Mouse (Mus musculus) forebrain, embryonic 12.5 days (tissue): Measurements from ENCODE around the gene Xiap. TPM values are rescaled to one million over a fixed set of nuclear protein-coding genes. Genes with fewer than 3 reads are reported as not detected.

ENCODE experiments used
- ATAC-seq: fragments of 200-750 bp; cut with Nextera tagmentation; 2 replicates; pipeline ENCODE4 v1.8.0; 2017; ENCODE audit warnings: moderate TSS enrichment; ENCODE audit not compliant: low FRiP score
- H3K27ac ChIP-seq: fragments of 300-500 bp; sonication (generic); 2 replicates; pipeline ENCODE4 v1.5.1; 2016; ENCODE audit warnings: mild to moderate bottlenecking
- H3K27me3 ChIP-seq: fragments of 300-500 bp; sonication (generic); 2 replicates; pipeline ENCODE4 v1.6.1; 2016; ENCODE audit warnings: mild to moderate bottlenecking
- H3K36me3 ChIP-seq: fragments of 300-500 bp; sonication (generic); replicated peaks from 2 replicates; pipeline ENCODE4 v1.6.1; 2016; ENCODE audit warnings: mild to moderate bottlenecking
- H3K4me1 ChIP-seq: fragments of 300-500 bp; sonication (generic); 2 replicates; pipeline ENCODE4 v1.6.1; 2016
- H3K4me2 ChIP-seq: fragments of 300-500 bp; sonication (generic); 2 replicates; pipeline ENCODE4 v1.6.1; 2016; ENCODE audit warnings: mild to moderate bottlenecking, moderate library complexity
- H3K4me3 ChIP-seq: fragments of 300-500 bp; sonication (generic); replicated peaks from 2 replicates; pipeline ENCODE4 v1.5.1; 2016; ENCODE audit warnings: mild to moderate bottlenecking
- H3K9ac ChIP-seq: fragments of 300-500 bp; sonication (generic); 2 replicates; pipeline ENCODE4 v1.6.1; 2016; ENCODE audit warnings: mild to moderate bottlenecking
- H3K9me3 ChIP-seq: fragments of 300-500 bp; sonication (generic); 2 replicates; pipeline ENCODE4 v1.6.1; 2016
- WGBS: fragments of 180-500 bp; shearing (Covaris S2); methylation state at CpG from one replicate; pipeline ENCODE4 v1.1.7; 2016; 5-methylcytosine and 5-hydroxymethylcytosine counted together
- polyA plus RNA-seq: library from polyadenylated mRNA; unstranded; fragments of >200 nt; fragmentation: Nextera tagmentation; extraction: Ambion mirVana; gene quantifications from 2 replicates; pipeline ENCODE4 v1.2.1, GENCODE M21; 2016

Gene Xiap
- polyA plus RNA-seq, 1 experiment from 2014 or later = 14.9 TPM

DNA sequence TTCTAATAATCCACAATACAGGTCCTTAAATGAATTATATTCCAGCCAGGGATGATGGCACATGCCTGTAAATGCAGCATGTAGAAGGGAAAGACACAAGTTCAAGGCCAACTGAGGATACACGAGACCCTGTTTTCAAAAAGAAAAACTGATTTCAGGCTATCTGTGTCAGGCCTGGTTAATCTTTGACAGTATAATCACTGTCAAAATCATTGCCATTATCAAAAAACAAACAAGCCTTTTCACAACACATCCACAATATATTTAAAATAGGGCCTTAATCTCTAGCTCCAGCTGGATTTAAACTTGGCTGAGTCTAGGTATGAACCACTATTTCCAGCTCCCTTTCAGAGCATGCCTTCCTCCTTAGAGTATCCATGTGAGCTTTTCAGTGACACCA lies 51.1 kb downstream of the Xiap start:
- WGBS = 65% methylated on average over 1 of the region's 1 CpGs
- no peaks in the 10 kb centered on the region for H3K27me3 ChIP-seq
- no peak overlapping the region for H3K4me2 ChIP-seq
- no peaks in the 10 kb centered on the region for H3K4me1 ChIP-seq
- ATAC-seq = no peak
- H3K9ac ChIP-seq = no peak overlapping the region
- H3K4me3 ChIP-seq = no peak overlapping the region
- 0 out of 2 replicates have a peak, but pooled peaks cover 5% of the 10 kb centered on the region for H3K9me3 ChIP-seq
- H3K36me3 ChIP-seq = peaks cover 14% of the 10 kb centered on the region
- H3K27ac ChIP-seq = no peak overlapping the region

DNA sequence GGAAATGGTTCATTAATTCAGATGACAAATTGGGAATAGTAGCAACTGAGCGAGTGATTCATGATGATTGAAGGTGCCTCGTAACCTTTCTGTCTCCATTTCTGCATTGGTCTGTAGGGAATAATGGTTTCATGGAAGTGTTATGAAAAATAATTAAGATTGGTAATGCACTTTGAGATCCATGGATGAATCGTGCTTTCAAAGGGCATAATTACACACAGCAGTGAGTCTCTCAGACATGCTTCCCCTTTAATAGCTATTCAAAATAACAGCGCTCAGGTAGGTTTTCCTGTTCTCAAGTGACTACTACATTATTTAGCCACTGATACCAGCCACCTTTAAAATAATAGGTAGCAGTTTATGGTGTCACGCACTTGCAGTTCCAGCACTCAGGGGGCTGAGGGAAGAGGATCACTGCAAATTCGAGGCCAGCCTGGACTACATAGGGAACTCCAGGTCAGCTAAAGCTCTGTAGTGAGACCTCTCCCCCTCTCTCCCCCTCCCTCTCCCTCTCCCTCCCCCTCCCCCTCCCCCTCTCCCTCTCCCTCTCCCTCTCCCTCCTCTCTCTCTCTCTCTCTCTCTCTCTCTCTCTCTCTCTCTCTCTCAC lies 60.1 kb downstream of the Xiap start:
- Histone ChIP-seq H3K4me3 (no peak overlapping the region), H3K9me3 (no peaks in the 10 kb centered on the region), H3K9ac (no peak overlapping the region), H3K27me3 (no peaks in the 10 kb centered on the region), H3K4me2 (no peak overlapping the region), H3K36me3 (no peaks in the 10 kb centered on the region), H3K4me1 (no peaks in the 10 kb centered on the region), H3K27ac (no peak overlapping the region)
- 83% methylated on average over 6 of the region's 6 CpGs for WGBS
- ATAC-seq = no peak

DNA sequence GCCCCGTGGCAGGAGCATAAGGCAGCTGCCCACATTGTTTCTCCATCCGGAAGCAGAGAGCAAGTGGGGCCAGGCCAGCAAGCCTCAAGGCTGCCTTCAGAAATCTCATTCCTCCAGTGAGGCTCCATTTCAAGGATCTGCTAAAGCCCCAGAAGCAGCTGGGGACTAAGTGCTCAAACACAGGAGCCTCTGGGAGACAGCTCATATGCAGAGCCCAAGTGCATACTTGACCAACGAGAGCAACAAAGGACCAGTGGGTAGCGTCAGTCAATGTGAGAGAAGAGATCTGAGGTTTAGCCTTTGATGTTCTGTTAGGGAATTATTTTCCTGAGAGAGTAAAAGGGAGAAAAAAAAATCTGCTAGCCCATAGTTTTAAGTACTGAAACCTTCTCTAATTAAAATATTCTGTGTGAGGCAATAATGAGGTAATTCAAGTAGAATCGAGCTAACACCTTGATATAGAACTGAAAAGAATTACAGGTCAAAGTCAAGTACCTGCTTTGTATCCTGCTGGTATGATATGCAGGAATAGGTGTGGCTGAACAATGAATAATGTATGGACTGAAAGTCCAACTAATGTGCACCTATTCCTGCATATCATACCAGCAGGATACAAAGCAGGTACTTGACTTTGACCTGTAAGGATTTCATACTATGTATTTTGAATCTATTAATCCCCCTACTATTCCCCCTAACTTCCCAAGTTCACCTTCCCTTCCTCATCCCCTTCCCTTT lies 65.7 kb downstream of the Xiap start:
- Histone ChIP-seq H3K27me3 (no peaks in the 10 kb centered on the region), H3K9me3 (no peaks in the 10 kb centered on the region), H3K27ac (no peak overlapping the region), H3K9ac (no peak overlapping the region), H3K4me3 (no peak overlapping the region), H3K4me1 (no peaks in the 10 kb centered on the region), H3K4me2 (no peak overlapping the region), H3K36me3 (no peaks in the 10 kb centered on the region)
- WGBS = 75% methylated on average over 5 of the region's 5 CpGs
- ATAC-seq = no peak

DNA sequence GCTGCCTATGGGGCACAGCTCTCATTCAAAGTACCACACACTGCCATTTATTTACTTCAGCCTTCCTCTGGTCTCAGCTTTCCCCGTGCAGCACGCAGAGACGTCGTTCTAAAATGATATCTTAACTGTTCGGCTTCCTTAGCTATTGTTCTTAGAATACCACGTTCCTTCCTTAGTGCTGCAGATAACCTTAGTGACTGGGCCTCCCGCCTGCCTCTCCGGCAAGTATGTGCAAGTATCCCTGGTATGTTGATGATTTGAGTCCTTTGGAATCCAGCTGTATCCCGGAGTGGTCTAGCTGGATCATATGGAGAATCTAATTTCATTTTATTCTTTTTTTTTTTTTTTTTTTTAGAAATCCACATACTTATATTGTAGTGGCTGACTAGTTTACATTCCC lies 80.4 kb downstream of the Xiap start:
- no peak overlapping the region for H3K9ac ChIP-seq
- no peaks in the 10 kb centered on the region for H3K36me3 ChIP-seq
- H3K4me1 ChIP-seq = no peaks in the 10 kb centered on the region
- no peak for ATAC-seq
- no peaks in the 10 kb centered on the region for H3K27me3 ChIP-seq
- no peak overlapping the region for H3K27ac ChIP-seq
- 72% methylated on average over 9 of the region's 9 CpGs for WGBS
- H3K4me3 ChIP-seq = no peak overlapping the region
- no peaks in the 10 kb centered on the region for H3K9me3 ChIP-seq
- H3K4me2 ChIP-seq = no peak overlapping the region

DNA sequence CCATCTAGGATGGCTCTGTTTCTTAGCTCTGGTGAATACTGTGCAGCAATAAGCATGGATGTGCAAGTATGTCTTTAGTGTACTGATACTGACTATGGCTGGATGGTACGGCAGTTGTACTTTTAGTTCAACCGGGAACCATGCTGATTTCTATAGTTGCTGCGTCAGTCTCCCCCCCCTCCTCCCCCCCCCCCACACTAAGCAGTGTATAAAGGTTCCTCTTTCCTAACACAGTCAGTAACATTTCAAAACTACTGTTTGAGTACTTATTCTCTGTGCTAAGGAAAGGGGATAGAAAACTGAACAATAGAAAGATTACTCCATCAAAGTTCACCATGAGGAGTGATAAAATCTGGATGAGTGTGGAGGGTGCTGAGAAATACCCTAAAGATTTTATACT lies 83.1 kb downstream of the Xiap start:
- no peak overlapping the region for H3K4me3 ChIP-seq
- H3K9me3 ChIP-seq = no peaks in the 10 kb centered on the region
- H3K27ac ChIP-seq = no peak overlapping the region
- no peaks in the 10 kb centered on the region for H3K4me1 ChIP-seq
- no peaks in the 10 kb centered on the region for H3K36me3 ChIP-seq
- H3K9ac ChIP-seq = no peak overlapping the region
- no peak overlapping the region for H3K4me2 ChIP-seq
- 85% methylated on average over 3 of the region's 3 CpGs for WGBS
- ATAC-seq = no peak
- no peaks in the 10 kb centered on the region for H3K27me3 ChIP-seq

DNA sequence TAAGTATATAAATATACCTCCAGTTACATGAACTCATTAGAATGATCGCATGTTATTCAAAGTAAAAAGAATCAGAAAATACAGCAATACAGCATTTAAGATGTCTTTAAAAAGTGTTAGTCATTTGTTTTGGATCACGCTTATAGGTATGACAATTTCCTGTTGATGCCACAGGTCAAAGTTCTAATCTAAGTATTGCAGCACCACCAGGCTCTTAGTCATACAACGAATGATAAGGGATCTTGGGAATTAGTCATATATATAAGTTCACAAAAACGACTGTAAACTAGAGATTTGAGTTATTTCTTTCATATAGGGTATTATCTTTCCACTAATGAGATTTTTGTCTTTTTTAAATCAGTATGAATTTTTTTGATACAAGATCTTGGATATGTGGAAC lies 84.5 kb downstream of the Xiap start:
- Histone ChIP-seq H3K9me3 (no peaks in the 10 kb centered on the region), H3K4me2 (no peak overlapping the region), H3K9ac (no peak overlapping the region), H3K4me3 (no peak overlapping the region), H3K27ac (no peak overlapping the region), H3K36me3 (no peaks in the 10 kb centered on the region), H3K27me3 (no peaks in the 10 kb centered on the region), H3K4me1 (no peaks in the 10 kb centered on the region)
- 86% methylated on average over 4 of the region's 4 CpGs for WGBS
- ATAC-seq = no peak

DNA sequence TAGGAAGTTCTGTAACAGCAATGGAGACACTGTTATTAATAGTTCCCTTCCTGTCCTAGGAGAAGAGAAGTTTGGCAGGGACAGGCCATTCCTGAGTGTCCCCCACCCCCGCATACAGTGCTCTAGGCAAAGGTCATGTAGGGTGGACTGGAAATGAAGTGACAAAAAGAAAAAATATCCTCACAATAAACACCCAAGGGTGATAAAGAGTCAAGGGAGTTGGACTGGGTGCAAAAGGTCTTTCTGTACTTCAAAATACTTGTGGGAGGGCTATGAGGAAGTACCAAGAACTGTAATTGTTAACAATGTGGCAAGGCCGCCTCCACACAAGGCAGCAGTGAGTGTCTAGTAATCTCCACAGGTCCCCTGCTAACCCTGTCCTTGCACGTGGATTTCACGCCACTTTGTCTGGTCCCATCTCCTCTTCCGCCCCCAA lies 88.6 kb downstream of the Xiap start:
- Histone ChIP-seq H3K9ac (no peak overlapping the region), H3K4me1 (no peaks in the 10 kb centered on the region), H3K9me3 (no peaks in the 10 kb centered on the region), H3K4me3 (no peak overlapping the region), H3K4me2 (peak overlapping the region; percentile 50; the same call in 1 of the 2 replicates), H3K36me3 (no peaks in the 10 kb centered on the region), H3K27me3 (no peaks in the 10 kb centered on the region), H3K27ac (no peak overlapping the region)
- 50% methylated on average over 5 of the region's 5 CpGs for WGBS
- no peak for ATAC-seq

DNA sequence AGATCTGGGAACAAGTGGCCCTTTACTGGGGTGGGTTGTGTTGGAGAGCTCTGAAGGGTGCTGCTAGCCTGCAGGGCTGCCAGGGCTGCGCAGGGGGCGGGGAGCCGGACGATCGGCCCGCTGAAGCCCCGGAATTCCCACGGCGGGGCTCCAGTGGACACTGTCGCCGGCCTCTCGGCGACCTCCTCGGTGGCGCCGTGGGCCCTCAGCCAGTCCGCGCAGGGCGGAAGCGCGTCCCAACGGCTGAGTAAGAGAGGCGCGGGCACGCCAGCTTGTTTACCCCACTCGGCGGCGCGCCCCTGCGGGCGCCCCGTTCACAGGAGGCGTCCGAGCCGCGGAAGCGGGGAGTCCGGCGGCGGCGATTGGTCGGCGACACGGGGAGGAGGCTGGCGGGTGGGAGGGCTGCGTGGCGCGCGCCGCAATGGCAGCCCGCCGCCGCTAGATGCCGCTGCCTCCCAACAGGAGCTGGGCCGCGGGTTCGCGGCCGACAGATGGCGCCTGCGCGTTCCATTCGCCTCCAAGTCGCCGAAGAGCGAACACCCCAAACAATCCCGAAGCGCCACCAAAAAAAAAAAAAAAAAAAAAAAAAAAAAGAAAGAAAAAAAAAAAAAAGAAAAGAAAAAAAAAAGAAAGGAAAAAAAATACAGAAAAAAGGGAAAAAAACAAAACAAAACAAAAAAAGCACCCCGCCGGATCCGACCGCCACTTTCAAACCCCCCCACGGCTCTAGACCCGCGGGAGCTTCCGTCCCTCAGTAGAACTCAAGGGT lies 89.5 kb downstream of the Xiap start, which contains the start of gene Stag2:
TSS of gene Stag2 (plus strand) at position 530 of the 769 bp plus-strand sequence.
- 14% methylated on average over 70 of the region's 76 CpGs for WGBS
- peak within 1 kb of the TSS; percentile 55 for H3K4me2 ChIP-seq
- H3K4me1 ChIP-seq = 0 out of 2 replicates have a peak, but pooled peaks cover 2% of the 10 kb centered on the region
- peak within 1 kb of the TSS; percentile 87 for H3K9ac ChIP-seq
- peak within 1 kb of the TSS; percentile 61 for H3K4me3 ChIP-seq
- H3K9me3 ChIP-seq = no peaks in the 10 kb centered on the region
- no peaks in the 10 kb centered on the region for H3K27me3 ChIP-seq
- no peaks in the 10 kb centered on the region for H3K36me3 ChIP-seq
- peak; percentile 70 for ATAC-seq
- H3K27ac ChIP-seq = peak within 1 kb of the TSS; percentile 98

DNA sequence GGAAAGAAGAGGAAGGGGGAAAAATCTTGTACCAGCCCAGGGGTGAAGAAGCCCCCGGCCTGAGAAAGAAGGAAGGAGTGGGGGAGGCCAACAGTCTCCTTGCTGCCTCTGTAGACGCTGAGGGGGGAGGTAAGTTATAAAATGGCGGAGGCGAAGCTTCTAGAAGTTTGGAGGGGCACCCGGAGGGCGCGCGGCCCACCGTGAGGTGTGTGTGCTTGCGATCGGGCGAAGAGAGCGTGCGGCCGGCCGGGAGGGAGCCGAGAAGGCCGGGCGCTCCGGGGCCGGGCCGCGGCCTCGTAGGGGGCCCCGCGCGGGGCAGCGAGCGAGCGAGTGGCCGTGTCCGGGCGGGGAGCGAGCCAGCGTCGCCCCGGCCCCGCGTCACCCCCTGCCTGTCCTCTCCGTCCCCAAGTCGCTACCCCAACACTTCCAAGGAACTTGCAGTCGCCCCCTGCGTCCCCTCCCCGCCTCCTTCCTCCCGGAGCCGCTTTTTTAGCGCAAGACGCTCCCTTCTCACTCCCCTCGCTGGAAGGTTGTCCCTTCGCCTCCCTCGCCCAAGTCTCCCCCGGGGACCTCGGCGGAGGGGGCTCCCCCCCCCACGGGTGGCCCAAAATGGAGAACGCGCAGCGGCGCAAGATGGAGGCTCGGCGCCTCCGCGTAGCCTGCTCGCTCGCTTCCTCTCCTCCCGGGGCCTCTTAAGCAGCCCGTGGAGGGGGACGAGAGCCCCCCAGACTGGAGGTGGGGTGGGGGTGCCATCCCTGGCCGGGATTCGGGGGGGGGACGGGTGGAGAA lies 90.3 kb downstream of the Xiap start:
- Histone ChIP-seq H3K27me3 (no peaks in the 10 kb centered on the region), H3K4me1 (0 out of 2 replicates have a peak, but pooled peaks cover 2% of the 10 kb centered on the region), H3K36me3 (no peaks in the 10 kb centered on the region), H3K9ac (peak overlapping the region; percentile 87), H3K4me3 (peak overlapping the region; percentile 61), H3K27ac (peak overlapping the region; percentile 98), H3K4me2 (peak overlapping the region; percentile 55), H3K9me3 (no peaks in the 10 kb centered on the region)
- peak; percentile 72 for ATAC-seq
- WGBS = 29% methylated on average over 26 of the region's 71 CpGs

DNA sequence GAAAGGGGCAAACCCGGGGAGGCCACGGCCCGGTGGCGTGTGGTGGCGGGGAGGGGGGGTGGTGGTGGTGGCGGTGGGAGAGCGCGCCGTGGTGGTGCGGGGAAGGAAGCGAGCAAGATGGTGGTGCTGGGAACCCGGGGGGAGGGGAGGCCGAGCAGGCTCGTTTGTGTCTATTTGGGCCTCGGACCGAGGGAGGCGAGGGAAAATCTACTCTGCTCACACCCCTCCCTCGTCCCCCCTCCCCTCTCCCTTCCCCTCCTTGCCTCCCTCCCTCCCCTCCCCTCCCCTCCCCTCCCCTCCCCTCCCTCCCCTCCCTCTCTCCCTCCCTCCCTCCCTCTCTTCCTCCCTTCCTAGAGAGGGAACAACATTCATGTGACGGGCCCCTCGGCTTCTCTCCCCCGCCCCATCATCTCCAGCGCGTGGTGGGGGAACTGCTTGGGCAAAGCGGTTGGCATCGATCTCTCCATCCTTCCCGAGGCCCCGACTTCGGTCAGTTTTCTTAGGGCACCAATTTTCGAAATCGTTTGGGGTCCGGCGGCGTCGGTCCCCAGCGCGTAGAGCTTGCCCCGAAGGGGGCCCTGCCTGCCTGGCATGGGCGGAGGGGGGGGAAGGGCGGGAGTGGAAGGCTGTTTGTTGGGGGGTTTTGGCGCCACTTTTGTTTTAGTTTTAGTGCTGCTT lies 91.0 kb downstream of the Xiap start:
- peak; percentile 90 for ATAC-seq
- peak overlapping the region; percentile 87 for H3K9ac ChIP-seq
- H3K36me3 ChIP-seq = no peaks in the 10 kb centered on the region
- H3K27me3 ChIP-seq = no peaks in the 10 kb centered on the region
- WGBS = 39% methylated on average over 22 of the region's 40 CpGs
- H3K4me3 ChIP-seq = peak overlapping the region; percentile 61
- 0 out of 2 replicates have a peak, but pooled peaks cover 2% of the 10 kb centered on the region for H3K4me1 ChIP-seq
- H3K4me2 ChIP-seq = peak overlapping the region; percentile 55
- peak overlapping the region; percentile 98 for H3K27ac ChIP-seq
- no peaks in the 10 kb centered on the region for H3K9me3 ChIP-seq

DNA sequence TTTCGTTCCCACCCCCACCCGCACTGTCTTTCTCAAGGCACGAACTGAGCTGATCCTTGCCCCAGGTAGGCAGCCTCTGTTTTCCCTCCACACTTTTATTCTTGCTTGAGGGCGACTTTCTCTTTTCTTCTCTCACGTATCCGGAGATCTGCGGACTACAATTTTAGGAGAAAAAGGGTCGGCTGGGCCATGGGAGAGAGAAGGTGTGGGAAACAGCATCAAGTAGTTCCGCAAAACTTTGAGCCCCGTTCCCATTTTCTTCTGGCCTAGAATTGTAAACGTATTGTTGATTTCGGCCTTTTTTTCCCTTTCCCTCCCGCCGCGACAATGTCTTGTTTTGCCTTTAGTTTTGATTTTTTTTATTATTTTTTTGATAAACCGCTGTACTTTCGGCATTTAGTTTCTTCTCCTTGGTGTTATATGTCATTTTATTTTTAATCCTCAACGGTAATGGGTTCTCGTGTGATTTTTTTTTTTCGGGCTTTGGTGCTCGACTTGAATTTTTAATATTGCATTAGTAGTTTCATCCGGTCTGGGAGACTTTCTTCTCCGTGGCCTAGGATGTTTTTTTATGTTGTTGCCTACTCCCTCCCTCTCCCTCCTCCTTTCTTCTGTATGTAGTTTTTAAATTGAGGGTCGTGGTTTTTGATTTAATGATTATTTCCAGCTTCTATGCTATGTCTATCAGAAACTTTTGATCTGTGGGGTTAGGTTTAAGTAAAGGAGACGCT lies 91.7 kb downstream of the Xiap start:
- H3K9ac ChIP-seq = peak overlapping the region; percentile 87
- H3K9me3 ChIP-seq = no peaks in the 10 kb centered on the region
- no peak for ATAC-seq
- H3K36me3 ChIP-seq = no peaks in the 10 kb centered on the region
- no peaks in the 10 kb centered on the region for H3K27me3 ChIP-seq
- H3K4me2 ChIP-seq = peak overlapping the region; percentile 50
- H3K4me3 ChIP-seq = peak overlapping the region; percentile 61
- 0 out of 2 replicates have a peak, but pooled peaks cover 2% of the 10 kb centered on the region for H3K4me1 ChIP-seq
- 15% methylated on average over 25 of the region's 25 CpGs for WGBS
- H3K27ac ChIP-seq = peak overlapping the region; percentile 98
